Mouse (Mus musculus) thymus, adult 2 months (tissue): Measurements from ENCODE around the gene 2210011C24Rik. TPM values are rescaled to one million over a fixed set of nuclear protein-coding genes. Genes with fewer than 3 reads are reported as not detected.
A peak's percentile ranks its signal among the peaks of the same experiment; 100 is the strongest.

Experiments used
- DNase-seq: peaks from one replicate; pipeline ENCODE4 v3.0.0; 2021
- H3K27ac ChIP-seq: fragments of 200-500 bp; 2 replicates; pipeline ENCODE4 v1.5.1; 2012; ENCODE audit warnings: low read length, control low read depth; ENCODE audit not compliant: control insufficient read depth, insufficient read depth
- H3K27me3 ChIP-seq: fragments of 200-500 bp; 2 replicates; pipeline ENCODE4 v1.6.1; 2012; ENCODE audit warnings: mild to moderate bottlenecking, low read length, moderate library complexity, mixed read lengths; ENCODE audit not compliant: control insufficient read depth, insufficient read depth
- H3K36me3 ChIP-seq: fragments of 200-500 bp; 2 replicates; pipeline ENCODE4 v1.6.1; 2012; ENCODE audit warnings: mild to moderate bottlenecking, low read length, moderate library complexity; ENCODE audit not compliant: control insufficient read depth, insufficient read depth
- H3K4me1 ChIP-seq: fragments of 200-500 bp; replicated peaks from 2 replicates; pipeline ENCODE4 v1.6.1; 2012; ENCODE audit warnings: low read length; ENCODE audit not compliant: control insufficient read depth, insufficient read depth
- H3K4me3 ChIP-seq: fragments of 200-500 bp; 2 replicates; pipeline ENCODE4 v1.5.1; 2012; ENCODE audit warnings: mild to moderate bottlenecking, low read length, control low read depth, moderate library complexity; ENCODE audit not compliant: control insufficient read depth, insufficient read depth
- CTCF ChIP-seq: fragments of 200-500 bp; IDR thresholded peaks from 2 replicates; pipeline ENCODE4 v1.5.1; 2012; ENCODE audit warnings: mild to moderate bottlenecking, control low read depth, low read length, moderate library complexity, borderline replicate concordance; ENCODE audit not compliant: control insufficient read depth, poor library complexity, insufficient read depth; ENCODE audit errors: extremely low read depth
- POLR2A ChIP-seq: fragments of 200-500 bp; IDR thresholded peaks from 2 replicates; pipeline ENCODE4 v1.6.1; 2012; ENCODE audit warnings: mild to moderate bottlenecking, low read length, control low read depth, moderate library complexity; ENCODE audit not compliant: control insufficient read depth, poor library complexity, insufficient read depth; ENCODE audit errors: extremely low read depth
- WGBS: fragments of 180-500 bp; shearing (Covaris S2); methylation state at CpG from one replicate; pipeline ENCODE4 v1.1.7; 2018; 5-methylcytosine and 5-hydroxymethylcytosine counted together
- polyA plus RNA-seq: library from polyadenylated mRNA; depleted of rRNA; stranded (reverse); fragments of >200 nt; gene quantifications from 2 replicates; pipeline ENCODE4 v1.2.3, GENCODE M21; 2012

2210011C24Rik gene
- polyA plus RNA-seq, 1 experiment = 0.43 TPM

DNA sequence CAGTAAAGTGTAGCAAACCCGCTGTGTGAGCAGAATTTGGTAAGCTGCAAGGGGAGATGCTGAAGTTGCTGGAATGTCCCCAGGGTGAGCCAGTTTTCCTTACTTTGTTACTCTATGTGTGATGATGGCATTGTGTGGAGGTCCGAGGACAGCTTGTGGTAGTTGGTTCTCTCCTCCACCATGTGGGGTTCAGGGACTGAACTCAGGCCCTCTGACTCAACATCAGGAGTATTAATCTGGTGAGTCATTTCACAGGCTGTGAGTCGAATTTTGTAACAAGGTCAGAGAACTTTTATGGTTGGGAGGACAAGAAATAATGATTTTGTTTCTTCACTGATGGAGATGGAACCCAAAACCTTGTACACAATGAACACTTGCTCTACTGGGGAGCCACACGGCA is 20.8 kb upstream of the 2210011C24Rik start:
- DNase-seq = no peak
- Histone ChIP-seq H3K4me3 (no peak overlapping the region), H3K27ac (no peak overlapping the region), H3K27me3 (no peaks in the 10 kb centered on the region; the same call in 1 of the 2 replicates), H3K36me3 (peaks cover 29% of the 10 kb centered on the region), H3K4me1 (no peaks in the 10 kb centered on the region)
- WGBS = 92% methylated on average over 4 of the region's 4 CpGs
- TF ChIP-seq POLR2A (no peak), CTCF (no peak)

DNA sequence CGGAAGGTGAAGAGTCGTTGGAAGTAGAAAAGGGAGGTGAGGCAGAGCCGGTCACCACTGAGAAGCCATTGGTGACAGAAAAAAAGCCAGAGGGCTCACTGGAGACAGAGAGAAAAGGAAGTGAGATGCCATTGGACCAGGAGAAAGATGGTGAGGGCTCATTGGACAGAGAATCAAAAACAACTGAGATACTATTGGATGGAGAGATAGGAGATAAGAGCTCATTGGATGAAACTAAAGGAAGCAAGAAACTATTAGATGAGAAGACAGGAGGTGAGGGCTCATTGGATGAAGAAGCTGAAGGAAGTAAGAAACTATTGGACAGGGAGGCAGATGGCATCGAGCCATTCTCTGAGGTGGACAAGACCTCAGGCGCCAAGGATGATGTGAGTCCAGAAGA is 17.3 kb upstream of the 2210011C24Rik start:
- H3K36me3 ChIP-seq = peaks cover 17% of the 10 kb centered on the region
- H3K27ac ChIP-seq = no peak overlapping the region
- no peak overlapping the region for H3K4me3 ChIP-seq
- DNase-seq = no peak
- 92% methylated on average over 5 of the region's 5 CpGs for WGBS
- TF ChIP-seq POLR2A = no peak
- TF ChIP-seq CTCF = no peak
- H3K27me3 ChIP-seq = no peaks in the 10 kb centered on the region; the same call in 1 of the 2 replicates
- H3K4me1 ChIP-seq = peaks cover 12% of the 10 kb centered on the region; the same call in 1 of the 2 replicates

DNA sequence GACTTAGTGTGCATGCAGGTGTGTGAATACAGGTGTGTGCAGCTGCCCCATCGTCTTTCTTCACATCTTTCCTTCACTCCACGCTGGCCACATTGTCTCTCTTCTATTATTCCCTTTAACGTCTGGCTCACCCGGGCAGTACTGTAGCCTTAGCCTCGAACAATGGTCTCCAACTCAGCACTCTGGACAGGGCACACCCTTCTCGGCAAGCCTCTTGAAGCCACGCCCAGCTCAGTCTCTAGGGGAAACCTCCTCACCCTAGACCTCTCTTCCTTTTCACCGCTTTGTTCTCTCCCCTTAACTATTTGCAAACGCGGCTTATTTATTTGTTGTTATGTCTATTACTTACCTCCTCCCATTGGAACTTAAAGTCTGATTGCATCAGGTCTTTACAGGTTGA is 15.5 kb upstream of the 2210011C24Rik start:
- no peak for DNase-seq
- H3K27me3 ChIP-seq = no peaks in the 10 kb centered on the region; the same call in 1 of the 2 replicates

GRCm38 (mm10) chr8:84025863-84026262 is 13.9 kb upstream of the 2210011C24Rik start:
- TF ChIP-seq CTCF = no peak
- no peak for TF ChIP-seq POLR2A
- peak; percentile 78 for DNase-seq
- Histone ChIP-seq H3K4me1 (peaks cover 12% of the 10 kb centered on the region; the same call in 1 of the 2 replicates), H3K27me3 (no peaks in the 10 kb centered on the region; the same call in 1 of the 2 replicates), H3K4me3 (peak overlapping the region; percentile 10; the same call in 1 of the 2 replicates), H3K27ac (no peak overlapping the region), H3K36me3 (no peaks in the 10 kb centered on the region; the same call in 1 of the 2 replicates)
- 2% methylated on average over 41 of the region's 41 CpGs for whole genome bisulfite sequencing

More for the DNA sequence above, 15.5 kb upstream of the 2210011C24Rik start:
- no peaks in the 10 kb centered on the region; the same call in 1 of the 2 replicates for H3K36me3 ChIP-seq
- H3K4me1 ChIP-seq = peaks cover 12% of the 10 kb centered on the region; the same call in 1 of the 2 replicates
- no peak overlapping the region for H3K27ac ChIP-seq
- H3K4me3 ChIP-seq = no peak overlapping the region
- 5% methylated on average over 10 of the region's 10 CpGs for WGBS
- TF ChIP-seq CTCF (no peak), POLR2A (no peak)

- Histone ChIP-seq H3K27me3 (no peaks in the 10 kb centered on the region; the same call in 1 of the 2 replicates), H3K36me3 (no peaks in the 10 kb centered on the region), H3K27ac (no peak overlapping the region), H3K4me3 (no peak overlapping the region), H3K4me1 (peaks cover 12% of the 10 kb centered on the region; the same call in 1 of the 2 replicates)
- WGBS = 20% methylated on average over 10 of the region's 10 CpGs
- peak; percentile 86 for TF ChIP-seq CTCF
- TF ChIP-seq POLR2A = no peak
- DNase-seq = peak; percentile 65
Measured at GRCm38 (mm10) chr8:84024171-84024570, 12.2 kb upstream of the 2210011C24Rik start.

GRCm38 (mm10) chr8:84023631-84024030 is 11.7 kb upstream of the 2210011C24Rik start:
- Histone ChIP-seq H3K27ac (no peak overlapping the region), H3K36me3 (no peaks in the 10 kb centered on the region), H3K27me3 (no peaks in the 10 kb centered on the region; the same call in 1 of the 2 replicates), H3K4me3 (no peak overlapping the region), H3K4me1 (peaks cover 12% of the 10 kb centered on the region; the same call in 1 of the 2 replicates)
- 87% methylated on average over 1 of the region's 1 CpGs for WGBS
- no peak for DNase-seq
- TF ChIP-seq CTCF (no peak), POLR2A (no peak)
